Comparison of ENCODE assay signal across 8 mouse cellular contexts in genomic region chr3:101130526-101130925, GRCm38 (mm10). TPM values are rescaled to one million over a fixed set of nuclear protein-coding genes. Genes with fewer than 3 reads are reported as not detected.
DNase-seq lines count a peak whose midpoint lies in the region; ATAC-seq and TF ChIP-seq lines count a peak whose summit lies in the region.

No protein-coding gene starts in this region.

- intact Hi-C loops in heart, adult 2 months (cut with DNase I): loop anchor here (2.0 kb wide), 2 partner anchors 150 to 162 kb away; no protein-coding TSS in a partner anchor
- intact Hi-C loops in left cerebral cortex, postnatal 14 days (cut with DNase I): no loop called here

- no peaks in the 10 kb centered on the region for H3K79me2 ChIP-seq in heart, adult 2 months (replicated peaks; ENCODE audit: control insufficient read depth, insufficient read depth, low read length)

- H3K27ac ChIP-seq in heart, adult 2 months: peak overlapping the region; percentile 71
- H3K27ac ChIP-seq in kidney, postnatal 0 days: no peak overlapping the region

- 0 out of 2 replicates have a peak, but pooled peaks have one; percentile 14 for TF ChIP-seq POLR2A in heart, adult 2 months (IDR thresholded peaks at IDR 0.05; ENCODE audit: insufficient read depth, low read depth, low read length)

- H3K27me3 ChIP-seq in heart, adult 2 months (ENCODE audit: control insufficient read depth, insufficient read depth, low read length): no peaks in the 10 kb centered on the region
- H3K27me3 ChIP-seq in kidney, postnatal 0 days (ENCODE audit: insufficient read depth, low read length): no peaks in the 10 kb centered on the region

- peak; percentile 69 for DNase-seq in 3T3-L1 (ENCODE audit: low read depth, low spot score)
- DNase-seq in ZHBTc4 (ENCODE audit: low read depth, low spot score): peak; percentile 73
- DNase-seq in heart, adult 2 months: peak; percentile 77 to 83
- peak; percentile 71 for DNase-seq in kidney, postnatal 0 days (ENCODE audit: low spot score)
- peak; percentile 87 for DNase-seq in lung, postnatal 36 days
- peak; percentile 64 for DNase-seq in thymus, postnatal 4 days
- DNase-seq in left cerebral cortex, postnatal 14 days (ENCODE audit: low spot score in 2 of 2): no peak
- DNase-seq in cerebellum, adult 9-10 months: no peak

- no peak for TF ChIP-seq CTCF in heart, adult 2 months (IDR thresholded peaks at IDR 0.05)
- TF ChIP-seq CTCF in kidney, postnatal 0 days (IDR thresholded peaks at IDR 0.05; ENCODE audit: low read depth): peak; percentile 3; the same call in 1 of the 2 replicates

- WGBS in heart, adult 2 months: 3% methylated on average over 11 of the region's 11 CpGs
- 4% methylated on average over 11 of the region's 11 CpGs for WGBS in kidney, postnatal 0 days

- peak; percentile 49; the same call in 1 of the 2 replicates for ATAC-seq in kidney, postnatal 0 days (replicated peaks; ENCODE audit: low FRiP score, low read depth)

- H3K9ac ChIP-seq in heart, adult 2 months (ENCODE audit: low read depth, low read length): 0 out of 2 replicates have a peak overlapping the region, but pooled peaks have one; percentile 12
- H3K9ac ChIP-seq in kidney, postnatal 0 days (ENCODE audit: low read depth, low read length): no peak overlapping the region

- H3K4me1 ChIP-seq in heart, adult 2 months (ENCODE audit: control insufficient read depth, insufficient read depth, low read length): peaks cover 7% of the 10 kb centered on the region
- peaks cover 3% of the 10 kb centered on the region; the same call in 1 of the 2 replicates for H3K4me1 ChIP-seq in kidney, postnatal 0 days (replicated peaks; ENCODE audit: insufficient read depth, low read length)

- H3K9me3 ChIP-seq in kidney, postnatal 0 days (replicated peaks; ENCODE audit: low read length): no peaks in the 10 kb centered on the region

- peak overlapping the region; percentile 34 for H3K4me2 ChIP-seq in kidney, postnatal 0 days (ENCODE audit: low read length)

- TF ChIP-seq EP300 in heart, adult 2 months (IDR thresholded peaks at IDR 0.05; ENCODE audit: insufficient read depth, low read depth, low read length): 0 out of 2 replicates have a peak, but pooled peaks have one; percentile 63

- 0 out of 2 replicates have a peak, but pooled peaks cover 3% of the 10 kb centered on the region for H3K36me3 ChIP-seq in heart, adult 2 months (ENCODE audit: control insufficient read depth, insufficient read depth, low read length)
- H3K36me3 ChIP-seq in kidney, postnatal 0 days (ENCODE audit: insufficient read depth, low read length): no peaks in the 10 kb centered on the region

- no peak overlapping the region; the same call in 1 of the 2 replicates for H3K4me3 ChIP-seq in heart, adult 2 months
- no peak overlapping the region for H3K4me3 ChIP-seq in kidney, postnatal 0 days (replicated peaks; ENCODE audit: low read depth, low read length)

RNA-seq across cellular contexts. Expression of gene Ptgfrn, which starts 20.4 kb away (rescaled TPM):
- 10 to 100 TPM; 19.4 to 25.1 TPM for total RNA-seq in heart, adult 2 months (2021)
- polyA plus RNA-seq in heart, adult 2 months (2012; rRNA removed): 18.5 and 27.2 TPM in 2 replicates
- 2.1 and 2.5 TPM in 2 replicates for polyA plus RNA-seq in kidney, postnatal 0 days (2015; fragmentation: Nextera tagmentation; extraction: Ambion mirVana)
- 10 to 100 TPM; 40.8 to 47.1 TPM for total RNA-seq in left cerebral cortex, postnatal 14 days (2021)

Comparison
In these comparisons a context has a peak if more than half of its experiments do, and no peak if none do; other contexts are left out.
1. DNase-seq: peak in 3T3-L1 (single experiment), ZHBTc4 (single experiment), heart, adult 2 months (2 of 2), kidney, postnatal 0 days (single experiment), lung, postnatal 36 days (single experiment) and thymus, postnatal 4 days (single experiment); none in left cerebral cortex, postnatal 14 days (0 of 2) and cerebellum, adult 9-10 months (single experiment).